Mouse (Mus musculus) heart, embryonic 10.5 days (tissue): ENCODE measurements around the gene Pusl1. TPM values are rescaled to one million over a fixed set of nuclear protein-coding genes. Genes with fewer than 3 reads are reported as not detected.

ENCODE experiments used
- microRNA-seq: library from miRNA; unstranded; fragments of <30 nt; microRNA quantifications from one replicate; pipeline ENCODE4, GENCODE M21; 2017
- polyA plus RNA-seq: library from polyadenylated mRNA; unstranded; fragments of >200 nt; fragmentation: Nextera tagmentation; extraction: Ambion mirVana; gene quantifications from 2 replicates; pipeline ENCODE4 v1.2.1, GENCODE M21; 2016

Gene Pusl1
- polyA plus RNA-seq, 1 experiment from 2014 or later: 43.9 TPM

Small RNA genes within 50 kb of the gene (microRNA-seq; reads per million reads assigned to microRNA genes)
- gene Gm22991: not detected

Other genes starting within 250 kb of the Pusl1 start
- not detected in 2 replicates for gene Gm10563, start 246.4 kb downstream of the Pusl1 start, polyA plus RNA-seq
- 34.6 and 39.8 TPM in 2 replicates for gene Mmp23, start 238.4 kb downstream of the Pusl1 start, polyA plus RNA-seq
- gene Mib2, start 222.6 kb downstream of the Pusl1 start, polyA plus RNA-seq: 15.4 and 16.8 TPM in 2 replicates
- gene Fndc10, start 197.4 kb downstream of the Pusl1 start, polyA plus RNA-seq: 0.78 and 1.7 TPM in 2 replicates
- 146 and 152 TPM in 2 replicates for gene Ssu72, start 187.0 kb downstream of the Pusl1 start, polyA plus RNA-seq
- 0.38 and 0.54 TPM in 2 replicates for gene Tmem240, start 157.0 kb downstream of the Pusl1 start, polyA plus RNA-seq
- gene Atad3a, start 130.7 kb downstream of the Pusl1 start, polyA plus RNA-seq: 133 and 147 TPM in 2 replicates
- 2.1 and 3.1 TPM in 2 replicates for gene Vwa1, start 117.1 kb downstream of the Pusl1 start, polyA plus RNA-seq
- 2.1 and 4.7 TPM in 2 replicates for gene Tmem88b, start 105.9 kb downstream of the Pusl1 start, polyA plus RNA-seq
- not detected in 2 replicates for gene Ankrd65, start 101.3 kb downstream of the Pusl1 start, polyA plus RNA-seq
- gene Mrpl20, start 88.9 kb downstream of the Pusl1 start, polyA plus RNA-seq: 176 and 226 TPM in 2 replicates
- 131 and 150 TPM in 2 replicates for gene Ccnl2, start 79.3 kb downstream of the Pusl1 start, polyA plus RNA-seq
- gene Aurkaip1, start 60.5 kb downstream of the Pusl1 start, polyA plus RNA-seq: 157 and 170 TPM in 2 replicates
- 39.0 and 50.5 TPM in 2 replicates for gene Mxra8, start 52.1 kb downstream of the Pusl1 start, polyA plus RNA-seq
- gene Dvl1, start 44.4 kb downstream of the Pusl1 start, polyA plus RNA-seq: 2.8 and 3.6 TPM in 2 replicates
- 0.13 and 0.14 TPM in 2 replicates for gene Tas1r3, start 28.4 kb downstream of the Pusl1 start, polyA plus RNA-seq
- gene Cptp, start 22.3 kb downstream of the Pusl1 start, polyA plus RNA-seq: 14.0 and 16.2 TPM in 2 replicates
- 52.1 and 73.9 TPM in 2 replicates for gene Ints11, start 22.2 kb downstream of the Pusl1 start, polyA plus RNA-seq
- 12.3 and 13.3 TPM in 2 replicates for gene Acap3, start within 50 bp of the Pusl1 start, polyA plus RNA-seq
- 97.2 and 135 TPM in 2 replicates for gene Ube2j2, start 52.0 kb upstream of the Pusl1 start, polyA plus RNA-seq
- gene C1qtnf12, start 70.5 kb upstream of the Pusl1 start, polyA plus RNA-seq: 26.2 and 27.0 TPM in 2 replicates
- 10.7 and 12.9 TPM in 2 replicates for gene B3galt6, start 100.9 kb upstream of the Pusl1 start, polyA plus RNA-seq
- gene Sdf4, start 101.1 kb upstream of the Pusl1 start, polyA plus RNA-seq: 139 and 148 TPM in 2 replicates
- 0.28 and 1.0 TPM in 2 replicates for gene Tnfrsf4, start 122.1 kb upstream of the Pusl1 start, polyA plus RNA-seq
- 1.4 and 1.7 TPM in 2 replicates for gene Tnfrsf18, start 134.4 kb upstream of the Pusl1 start, polyA plus RNA-seq
- gene Ttll10, start 167.6 kb upstream of the Pusl1 start, polyA plus RNA-seq: 0.19 and 0.38 TPM in 2 replicates
- 32.2 and 45.6 TPM in 2 replicates for gene 9430015G10Rik, start 218.2 kb upstream of the Pusl1 start, polyA plus RNA-seq
- gene Rnf223, start 238.7 kb upstream of the Pusl1 start, polyA plus RNA-seq: 0.27 and 0.55 TPM in 2 replicates